Mouse (Mus musculus): Measurements from ENCODE around the gene Fbxw8.
A peak's percentile ranks its signal among the peaks of the same experiment; 100 is the strongest.

Fbxw8 gene

GRCm38 (mm10) chr5:118154839-118155564 is at the start of gene Fbxw8:
Fbxw8 (minus strand) TSS chr5:118155464.
- DNase-seq (ENCODE audit: low read depth, low spot score), result peak; percentile 58

- DNase-seq (ENCODE audit: low read depth, low spot score), result no peak
Measured at GRCm38 (mm10) chr5:118204675-118205440, 49.6 kb upstream of the Fbxw8 start.

- DNase-seq (ENCODE audit: low read depth, low spot score), result no peak
Measured at GRCm38 (mm10) chr5:118199670-118200069, 44.4 kb upstream of the Fbxw8 start.

- no peak for DNase-seq (ENCODE audit: low read depth, low spot score)
Measured at GRCm38 (mm10) chr5:118197421-118197820, 42.2 kb upstream of the Fbxw8 start.

- no peak for DNase-seq (ENCODE audit: low read depth, low spot score)
Measured at GRCm38 (mm10) chr5:118192221-118192620, 37.0 kb upstream of the Fbxw8 start.

- DNase-seq (ENCODE audit: low read depth, low spot score), result no peak
Measured at GRCm38 (mm10) chr5:118190491-118190890, 35.2 kb upstream of the Fbxw8 start.

- DNase-seq (ENCODE audit: low read depth, low spot score), result no peak
Measured at GRCm38 (mm10) chr5:118188356-118188755, 33.1 kb upstream of the Fbxw8 start.

- no peak for DNase-seq (ENCODE audit: low read depth, low spot score)
Measured at GRCm38 (mm10) chr5:118186903-118187633, 31.8 kb upstream of the Fbxw8 start.

- no peak for DNase-seq (ENCODE audit: low read depth, low spot score)
Measured at GRCm38 (mm10) chr5:118177640-118178039, 22.4 kb upstream of the Fbxw8 start.

- DNase-seq (ENCODE audit: low read depth, low spot score), result no peak
Measured at GRCm38 (mm10) chr5:118175137-118175536, 19.9 kb upstream of the Fbxw8 start.

- no peak for DNase-seq (ENCODE audit: low read depth, low spot score)
Measured at GRCm38 (mm10) chr5:118174310-118175009, 19.2 kb upstream of the Fbxw8 start.

GRCm38 (mm10) chr5:118172078-118172723 is 16.9 kb upstream of the Fbxw8 start:
- DNase-seq (ENCODE audit: low read depth, low spot score), result no peak

GRCm38 (mm10) chr5:118171665-118172064 is 16.4 kb upstream of the Fbxw8 start:
- no peak for DNase-seq (ENCODE audit: low read depth, low spot score)

GRCm38 (mm10) chr5:118170888-118171529 is 15.7 kb upstream of the Fbxw8 start:
- DNase-seq (ENCODE audit: low read depth, low spot score), result no peak

- DNase-seq (ENCODE audit: low read depth, low spot score), result no peak
Measured at GRCm38 (mm10) chr5:118169222-118170221, 14.3 kb upstream of the Fbxw8 start.

GRCm38 (mm10) chr5:118167561-118167995 is 12.3 kb upstream of the Fbxw8 start:
- no peak for DNase-seq (ENCODE audit: low read depth, low spot score)

- DNase-seq (ENCODE audit: low read depth, low spot score), result no peak
Measured at GRCm38 (mm10) chr5:118165462-118165861, 10.2 kb upstream of the Fbxw8 start.

- no peak for DNase-seq (ENCODE audit: low read depth, low spot score)
Measured at GRCm38 (mm10) chr5:118164581-118164980, 9.3 kb upstream of the Fbxw8 start, which contains the start of gene Hrk. Hrk (plus strand) TSS chr5:118164648.

GRCm38 (mm10) chr5:118160691-118161090 is 5.4 kb upstream of the Fbxw8 start:
- no peak for DNase-seq (ENCODE audit: low read depth, low spot score)
